Mouse (Mus musculus) gonadal fat pad, adult 2 months (tissue): Measurements from ENCODE around the gene Tuba1b. TPM values are rescaled to one million over a fixed set of nuclear protein-coding genes. Genes with fewer than 3 reads are reported as not detected.
"Not testable (repeated sequence)": the region's sequence is repeated elsewhere in the genome, so short reads cannot be mapped to it uniquely, and the experiment has no call there.

ENCODE experiments used
- DNase-seq: peaks from one replicate; pipeline ENCODE4 v3.0.0-alpha.2; 2012; ENCODE audit warnings: low read depth
- polyA plus RNA-seq: library from polyadenylated mRNA; depleted of rRNA; stranded (reverse); fragments of >200 nt; gene quantifications from 2 replicates; pipeline ENCODE4 v1.2.3, GENCODE M21; 2012; rRNA removed

The Tuba1b gene
- polyA plus RNA-seq, result 1,607 and 3,142 TPM in 2 replicates

- DNase-seq, result no peak
These were observed at the start of gene Tuba1b for GRCm38 (mm10) chr15:98934217-98934839. Gene Tuba1b, minus strand, starts transcription at chr15:98934565.

GRCm38 (mm10) chr15:98983431-98984081 lies 49.2 kb upstream of the Tuba1b start:
- DNase-seq, result no peak

GRCm38 (mm10) chr15:98982100-98982499 lies 47.7 kb upstream of the Tuba1b start:
- DNase-seq, result no peak

GRCm38 (mm10) chr15:98980012-98980614 lies 45.7 kb upstream of the Tuba1b start:
- no peak for DNase-seq

- DNase-seq, result no peak
These were observed 44.2 kb upstream of the Tuba1b start for GRCm38 (mm10) chr15:98978409-98979172.

GRCm38 (mm10) chr15:98977759-98978408 lies 43.5 kb upstream of the Tuba1b start:
- no peak for DNase-seq

GRCm38 (mm10) chr15:98976763-98977758 lies 42.7 kb upstream of the Tuba1b start:
- no peak for DNase-seq

- no peak for DNase-seq
These were observed 38.8 kb upstream of the Tuba1b start for GRCm38 (mm10) chr15:98973015-98973614.

GRCm38 (mm10) chr15:98971576-98972320 lies 37.4 kb upstream of the Tuba1b start:
- not testable (repeated sequence) for DNase-seq

GRCm38 (mm10) chr15:98971111-98971510 lies 36.7 kb upstream of the Tuba1b start:
- no peak for DNase-seq

GRCm38 (mm10) chr15:98969372-98970101 lies 35.2 kb upstream of the Tuba1b start:
- DNase-seq, result no peak

GRCm38 (mm10) chr15:98968701-98969371 lies 34.5 kb upstream of the Tuba1b start:
- no peak for DNase-seq

- no peak for DNase-seq
These were observed 25.2 kb upstream of the Tuba1b start for GRCm38 (mm10) chr15:98959531-98959930.

GRCm38 (mm10) chr15:98958901-98959420 lies 24.6 kb upstream of the Tuba1b start:
- DNase-seq, result no peak

GRCm38 (mm10) chr15:98957475-98957874 lies 23.1 kb upstream of the Tuba1b start:
- no peak for DNase-seq

GRCm38 (mm10) chr15:98956000-98956399 lies 21.6 kb upstream of the Tuba1b start:
- DNase-seq, result no peak

- no peak for DNase-seq
These were observed 21.0 kb upstream of the Tuba1b start for GRCm38 (mm10) chr15:98955324-98955723.
